Mouse (Mus musculus) lung, embryonic 14.5 days (tissue): ENCODE measurements around the gene Fam216a. TPM values are rescaled to one million over a fixed set of nuclear protein-coding genes. Genes with fewer than 3 reads are reported as not detected.
"Not testable (repeated sequence)": the region's sequence is repeated elsewhere in the genome, so short reads cannot be mapped to it uniquely, and the experiment has no call there.

Experiments used
- ATAC-seq: fragments of 200-750 bp; cut with Nextera tagmentation; 2 replicates; pipeline ENCODE4 v1.8.0; 2017; ENCODE audit warnings: mild to moderate bottlenecking, moderate TSS enrichment, moderate library complexity; ENCODE audit not compliant: insufficient read depth
- DNase-seq: peaks from one replicate; pipeline ENCODE4 v3.0.0-alpha.2; 2015
- H3K27ac ChIP-seq: fragments of 300-500 bp; sonication (generic); 2 replicates; pipeline ENCODE4 v1.5.1; 2014; ENCODE audit warnings: low read depth, mild to moderate bottlenecking, moderate library complexity
- H3K27me3 ChIP-seq: fragments of 300-500 bp; sonication (generic); 2 replicates; pipeline ENCODE4 v1.6.1; 2014; ENCODE audit warnings: low read length, control low read depth; ENCODE audit not compliant: insufficient read depth
- H3K36me3 ChIP-seq: fragments of 300-500 bp; sonication (generic); 2 replicates; pipeline ENCODE4 v1.6.1; 2014; ENCODE audit warnings: control low read depth; ENCODE audit not compliant: insufficient read depth
- H3K4me1 ChIP-seq: fragments of 300-500 bp; sonication (generic); 2 replicates; pipeline ENCODE4 v1.6.1; 2014; ENCODE audit warnings: antibody characterized with exemption, control low read depth; ENCODE audit not compliant: insufficient read depth
- H3K4me2 ChIP-seq: fragments of 300-500 bp; sonication (generic); 2 replicates; pipeline ENCODE4 v1.6.1; 2014; ENCODE audit warnings: mild to moderate bottlenecking
- H3K4me3 ChIP-seq: fragments of 300-500 bp; sonication (generic); 2 replicates; pipeline ENCODE4 v1.5.1; 2014; ENCODE audit warnings: low read depth, low read length
- H3K9ac ChIP-seq: fragments of 300-500 bp; sonication (generic); 2 replicates; pipeline ENCODE4 v1.6.1; 2014
- H3K9me3 ChIP-seq: fragments of 300-500 bp; sonication (generic); 2 replicates; pipeline ENCODE4 v1.6.1; 2016; ENCODE audit warnings: low read depth, low read length, control low read depth
- CTCF ChIP-seq: IDR thresholded peaks from 2 replicates; pipeline ENCODE4 v1.5.1; 2016; ENCODE audit warnings: antibody characterized with exemption, low read depth
- WGBS: fragments of 180-500 bp; shearing (Covaris S2); extraction: QIAGEN DNeasy Blood & Tissue Kit; methylation state at CpG from one replicate; pipeline ENCODE4 v1.1.7; 2014; 5-methylcytosine and 5-hydroxymethylcytosine counted together
- polyA plus RNA-seq: library from polyadenylated mRNA; unstranded; fragments of >200 nt; fragmentation: Nextera tagmentation; extraction: Ambion mirVana; gene quantifications from 2 replicates; pipeline ENCODE4 v1.2.1, GENCODE M21; 2014

Gene Fam216a
- 74.4 and 77.3 TPM in 2 replicates for polyA plus RNA-seq

DNA sequence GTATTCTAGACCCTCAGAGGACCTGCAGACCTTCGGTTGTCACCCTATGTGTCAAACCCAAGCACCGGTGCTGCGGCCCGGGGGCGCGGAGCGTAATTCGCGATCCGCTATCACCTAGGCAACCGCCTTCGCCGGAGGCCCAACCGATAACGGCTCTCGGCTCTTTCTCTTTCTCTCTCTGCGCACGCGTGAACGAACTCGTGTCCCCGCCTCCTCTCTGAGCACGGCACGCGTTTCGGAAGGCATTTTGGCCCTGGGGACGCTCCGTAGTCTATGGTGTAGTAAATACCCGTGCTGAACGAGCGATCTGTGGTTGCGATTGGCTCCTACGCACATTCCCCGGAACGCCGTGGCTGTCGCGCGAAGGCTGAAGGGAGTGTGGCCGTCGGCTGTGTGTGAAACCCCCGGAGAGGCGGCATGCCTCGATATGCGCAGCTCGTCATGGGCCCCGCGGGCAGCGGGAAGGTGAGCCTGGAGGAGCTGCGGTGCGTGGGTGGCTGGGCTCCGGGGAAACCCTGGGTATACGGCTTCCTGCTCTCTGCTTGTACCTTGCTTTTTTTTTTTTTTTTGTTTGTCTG lies at the start of gene Fam216a:
Fam216a (minus strand) TSS at position 173 of the 578 bp plus-strand sequence.
- ATAC-seq (peak; percentile 94), DNase-seq (peak; percentile 100)
- 0% methylated on average over 53 of the region's 53 CpGs for WGBS
- H3K27ac ChIP-seq = peak within 1 kb of the TSS; percentile 92
- no peaks in the 10 kb centered on the region for H3K27me3 ChIP-seq
- peaks cover 43% of the 10 kb centered on the region for H3K36me3 ChIP-seq
- H3K9ac ChIP-seq = peak within 1 kb of the TSS; percentile 82
- TF ChIP-seq CTCF = no peak
- peak within 1 kb of the TSS; percentile 84 for H3K4me2 ChIP-seq
- H3K9me3 ChIP-seq = no peaks in the 10 kb centered on the region
- peak within 1 kb of the TSS; percentile 65 for H3K4me3 ChIP-seq
- H3K4me1 ChIP-seq = peaks cover 8% of the 10 kb centered on the region; the same call in 1 of the 2 replicates

DNA sequence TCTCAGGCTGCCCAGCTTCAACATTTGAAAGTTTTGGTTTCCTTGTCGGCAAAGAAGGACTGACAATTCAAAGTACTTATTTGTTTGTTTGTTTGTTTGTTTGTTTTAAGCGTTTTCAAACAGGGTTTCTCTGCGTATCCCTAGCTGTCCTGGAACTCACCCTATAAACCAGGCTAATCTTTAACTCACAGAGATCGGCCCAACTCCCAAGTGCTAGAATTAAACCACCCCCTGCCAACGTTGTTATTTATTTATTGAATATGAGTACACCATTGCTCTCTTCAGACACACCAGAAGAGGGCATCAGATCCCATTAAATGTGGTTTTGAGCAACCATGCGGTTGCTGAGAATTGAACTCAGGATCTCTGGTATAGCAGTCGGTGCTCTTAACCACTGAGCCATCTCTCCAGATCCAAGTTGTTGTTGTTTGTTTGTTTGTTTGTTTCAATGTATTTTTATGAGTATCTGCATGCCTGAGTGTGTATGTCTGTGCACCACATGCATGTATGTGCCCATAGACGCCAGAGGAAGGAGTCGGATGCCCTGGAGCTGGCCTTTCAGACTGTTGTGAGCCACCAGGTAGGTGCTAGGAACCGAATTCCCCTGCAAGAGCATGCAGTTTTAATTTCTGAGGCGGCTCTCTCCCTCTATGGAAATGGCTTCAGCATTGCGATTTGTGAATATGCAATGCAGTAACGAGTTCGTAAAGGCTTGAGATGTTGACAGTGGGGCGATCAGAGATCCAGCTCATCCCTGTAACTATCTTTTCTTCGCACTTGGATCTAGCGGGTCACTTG lies 49.3 kb upstream of the Fam216a start, which contains the start of gene Anapc7:
Anapc7 (plus strand) TSS at position 423 of the 798 bp plus-strand sequence.
- ATAC-seq = no peak
- H3K36me3 ChIP-seq = peaks cover 11% of the 10 kb centered on the region; the same call in 1 of the 2 replicates
- peak; percentile 20 for DNase-seq
- H3K4me2 ChIP-seq = peak within 1 kb of the TSS; percentile 91
- no peaks in the 10 kb centered on the region for H3K9me3 ChIP-seq
- peak; percentile 46 for TF ChIP-seq CTCF
- peak within 1 kb of the TSS; percentile 93 for H3K9ac ChIP-seq
- peak within 1 kb of the TSS; percentile 84 for H3K27ac ChIP-seq
- H3K27me3 ChIP-seq = no peaks in the 10 kb centered on the region
- 19% methylated on average over 17 of the region's 17 CpGs for WGBS
- 0 out of 2 replicates have a peak, but pooled peaks cover 4% of the 10 kb centered on the region for H3K4me1 ChIP-seq
- peak within 1 kb of the TSS; percentile 96 for H3K4me3 ChIP-seq

- WGBS = 53% methylated on average over 4 of the region's 4 CpGs
- not testable (repeated sequence) for ATAC-seq, H3K4me1 ChIP-seq, H3K4me2 ChIP-seq, H3K9ac ChIP-seq, H3K27ac ChIP-seq, H3K4me3 ChIP-seq, H3K9me3 ChIP-seq, DNase-seq, H3K27me3 ChIP-seq
- peaks cover 11% of the 10 kb centered on the region; the same call in 1 of the 2 replicates for H3K36me3 ChIP-seq
These were observed 48.5 kb upstream of the Fam216a start for GRCm38 (mm10) chr5:122420676-122421075.

GRCm38 (mm10) chr5:122415465-122415864 lies 43.3 kb upstream of the Fam216a start:
- Histone ChIP-seq H3K9ac (no peak overlapping the region), H3K4me2 (no peak overlapping the region), H3K4me3 (no peak overlapping the region), H3K4me1 (no peaks in the 10 kb centered on the region), H3K9me3 (no peaks in the 10 kb centered on the region), H3K27ac (no peak overlapping the region), H3K27me3 (no peaks in the 10 kb centered on the region), H3K36me3 (no peaks in the 10 kb centered on the region)
- 86% methylated on average over 12 of the region's 12 CpGs for WGBS
- TF ChIP-seq CTCF = no peak
- DNase-seq = no peak
- no peak for ATAC-seq

DNA sequence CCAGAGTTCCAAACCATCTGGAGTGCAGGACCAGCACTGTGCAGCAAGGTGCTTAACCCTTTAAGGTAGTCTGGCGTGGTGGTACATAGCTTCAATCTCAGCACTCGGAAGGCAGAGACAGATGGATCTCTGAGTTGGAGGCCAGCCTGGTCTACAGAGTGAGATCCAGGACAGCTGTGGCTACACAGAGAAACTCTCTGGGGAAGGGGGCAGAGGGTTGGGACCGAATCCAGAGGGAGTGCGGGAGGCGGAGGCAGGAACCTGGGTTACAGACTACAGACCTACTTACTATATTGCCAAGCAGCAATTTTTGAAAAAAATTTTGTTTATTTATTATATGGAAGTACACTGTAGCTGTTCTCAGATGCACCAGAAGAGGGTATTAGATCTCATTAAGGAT lies 42.2 kb upstream of the Fam216a start:
- Histone ChIP-seq H3K4me2 (no peak overlapping the region), H3K9ac (no peak overlapping the region), H3K27me3 (no peaks in the 10 kb centered on the region), H3K9me3 (no peaks in the 10 kb centered on the region), H3K36me3 (no peaks in the 10 kb centered on the region), H3K27ac (no peak overlapping the region), H3K4me3 (no peak overlapping the region), H3K4me1 (no peaks in the 10 kb centered on the region)
- WGBS = 85% methylated on average over 5 of the region's 5 CpGs
- no peak for ATAC-seq
- no peak for TF ChIP-seq CTCF
- no peak for DNase-seq

- no peak overlapping the region for H3K4me3 ChIP-seq
- no peaks in the 10 kb centered on the region for H3K4me1 ChIP-seq
- no peak for TF ChIP-seq CTCF
- no peaks in the 10 kb centered on the region for H3K36me3 ChIP-seq
- no peak overlapping the region for H3K4me2 ChIP-seq
- H3K27me3 ChIP-seq = no peaks in the 10 kb centered on the region
- no peak overlapping the region for H3K27ac ChIP-seq
- 30% methylated on average over 6 of the region's 6 CpGs for WGBS
- peak; percentile 73 for DNase-seq
- H3K9me3 ChIP-seq = no peaks in the 10 kb centered on the region
- H3K9ac ChIP-seq = no peak overlapping the region
- ATAC-seq = peak; percentile 74
These were observed 40.7 kb upstream of the Fam216a start for GRCm38 (mm10) chr5:122412826-122413225.

DNA sequence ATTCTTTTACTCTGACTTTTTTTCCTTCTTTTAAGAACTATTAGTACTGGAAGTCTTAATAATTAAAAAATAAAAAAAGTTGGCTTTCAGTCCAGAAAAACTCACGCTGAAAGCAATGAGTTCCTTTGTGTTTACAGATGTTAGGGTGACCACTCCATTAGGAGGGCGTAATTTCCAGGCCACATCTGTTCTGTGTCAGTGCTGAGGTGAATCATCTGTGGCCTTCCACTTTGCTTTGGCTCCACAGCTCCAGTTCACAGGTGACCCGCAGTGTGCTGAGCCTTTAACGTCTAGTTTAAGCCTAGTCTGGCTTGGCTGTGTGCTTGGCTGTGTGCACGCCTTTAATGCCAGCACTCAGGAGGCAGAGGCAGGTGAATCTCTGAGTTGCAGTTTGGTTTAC lies 39.7 kb upstream of the Fam216a start:
- no peak for TF ChIP-seq CTCF
- peaks cover 8% of the 10 kb centered on the region for H3K36me3 ChIP-seq
- 67% methylated on average over 5 of the region's 5 CpGs for WGBS
- DNase-seq = no peak
- H3K27me3 ChIP-seq = no peaks in the 10 kb centered on the region
- ATAC-seq = no peak
- no peak overlapping the region for H3K27ac ChIP-seq
- no peak overlapping the region for H3K4me3 ChIP-seq
- no peaks in the 10 kb centered on the region for H3K4me1 ChIP-seq
- no peak overlapping the region for H3K9ac ChIP-seq
- no peak overlapping the region for H3K4me2 ChIP-seq
- H3K9me3 ChIP-seq = no peaks in the 10 kb centered on the region
